Mouse (Mus musculus) ovary, adult 18-20 months (tissue): ENCODE results near the gene 2310046K23Rik.
"Not testable (repeated sequence)": the region's sequence is repeated elsewhere in the genome, so short reads cannot be mapped to it uniquely, and the experiment has no call there.

Experiments
- DNase-seq: peaks from one replicate; pipeline ENCODE4 v3.0.0; 2022; ENCODE audit warnings: low spot score, mixed read lengths

Gene 2310046K23Rik

GRCm38 (mm10) chr3:92534411-92534810 lies at the start of gene 2310046K23Rik:
Gene 2310046K23Rik (minus strand): TSS chr3:92534511.
- DNase-seq: no peak

- DNase-seq: no peak
Measured at GRCm38 (mm10) chr3:92583164-92583826, 49.0 kb upstream of the 2310046K23Rik start.

- no peak for DNase-seq
Measured at GRCm38 (mm10) chr3:92579508-92579907, 45.2 kb upstream of the 2310046K23Rik start.

GRCm38 (mm10) chr3:92578652-92579413 lies 44.5 kb upstream of the 2310046K23Rik start:
- DNase-seq: no peak

- DNase-seq: no peak
Measured at GRCm38 (mm10) chr3:92573449-92574041, 39.2 kb upstream of the 2310046K23Rik start, which contains the start of gene Ivl. Gene Ivl (minus strand): TSS chr3:92573735.

- DNase-seq: no peak
Measured at GRCm38 (mm10) chr3:92572514-92573155, 38.3 kb upstream of the 2310046K23Rik start.

- DNase-seq: no peak
Measured at GRCm38 (mm10) chr3:92568752-92569151, 34.4 kb upstream of the 2310046K23Rik start.

GRCm38 (mm10) chr3:92565418-92565817 lies 31.1 kb upstream of the 2310046K23Rik start:
- no peak for DNase-seq

- DNase-seq: no peak
Measured at GRCm38 (mm10) chr3:92512325-92512724, 22.0 kb downstream of the 2310046K23Rik start.

GRCm38 (mm10) chr3:92510786-92511185 lies 23.5 kb downstream of the 2310046K23Rik start:
- no peak for DNase-seq

- no peak for DNase-seq
Measured at GRCm38 (mm10) chr3:92508185-92508584, 26.1 kb downstream of the 2310046K23Rik start.

GRCm38 (mm10) chr3:92503528-92503927 lies 30.8 kb downstream of the 2310046K23Rik start:
- no peak for DNase-seq

- no peak for DNase-seq
Measured at GRCm38 (mm10) chr3:92500393-92500792, 33.9 kb downstream of the 2310046K23Rik start, which contains the start of gene Sprr4. Gene Sprr4 (minus strand): TSS chr3:92500493.

GRCm38 (mm10) chr3:92490262-92490661 lies 44.0 kb downstream of the 2310046K23Rik start:
- DNase-seq: not testable (repeated sequence)

GRCm38 (mm10) chr3:92486307-92486706 lies 48.0 kb downstream of the 2310046K23Rik start:
- no peak for DNase-seq

GRCm38 (mm10) chr3:92485863-92486262 lies 48.4 kb downstream of the 2310046K23Rik start, which contains the start of gene Sprr1a:
Gene Sprr1a (minus strand): TSS chr3:92485895.
- no peak for DNase-seq
